Mouse (Mus musculus) bone marrow, adult 2 months (tissue): ENCODE measurements at regions not wholly inside any gene's neighbourhood (a gene's known extent, or its start where the extent isn't known, plus 50 kb on each side); places are given as distances from the start of the nearest gene placed in this dataset.
"Not testable (repeated sequence)": the region's sequence is repeated elsewhere in the genome, so short reads cannot be mapped to it uniquely, and the experiment has no call there.

Experiments used
- H3K27ac ChIP-seq: fragments of 200-500 bp; 2 replicates; pipeline ENCODE4 v1.5.1; 2012; ENCODE audit warnings: low read depth, mild to moderate bottlenecking, control low read depth, inconsistent platforms, low read length; ENCODE audit not compliant: control insufficient read depth, poor library complexity, insufficient read depth
- H3K4me1 ChIP-seq: fragments of 200-500 bp; 2 replicates; pipeline ENCODE4 v1.6.1; 2011; ENCODE audit warnings: low read length; ENCODE audit not compliant: control insufficient read depth, insufficient read depth
- H3K4me3 ChIP-seq: fragments of 200-500 bp; replicated peaks from 2 replicates; pipeline ENCODE3; 2011; ENCODE audit warnings: mild to moderate bottlenecking, low read depth, low read length, control low read depth; ENCODE audit not compliant: control insufficient read depth
- CTCF ChIP-seq: fragments of 200-500 bp; IDR thresholded peaks from 2 replicates; pipeline ENCODE4 v1.5.1; 2011; ENCODE audit warnings: low read length, control low read depth; ENCODE audit not compliant: control insufficient read depth, insufficient read depth
- WGBS: fragments of 180-500 bp; shearing (Covaris S2); methylation state at CpG from one replicate; pipeline ENCODE4 v1.1.7; 2018; 5-methylcytosine and 5-hydroxymethylcytosine counted together

DNA sequence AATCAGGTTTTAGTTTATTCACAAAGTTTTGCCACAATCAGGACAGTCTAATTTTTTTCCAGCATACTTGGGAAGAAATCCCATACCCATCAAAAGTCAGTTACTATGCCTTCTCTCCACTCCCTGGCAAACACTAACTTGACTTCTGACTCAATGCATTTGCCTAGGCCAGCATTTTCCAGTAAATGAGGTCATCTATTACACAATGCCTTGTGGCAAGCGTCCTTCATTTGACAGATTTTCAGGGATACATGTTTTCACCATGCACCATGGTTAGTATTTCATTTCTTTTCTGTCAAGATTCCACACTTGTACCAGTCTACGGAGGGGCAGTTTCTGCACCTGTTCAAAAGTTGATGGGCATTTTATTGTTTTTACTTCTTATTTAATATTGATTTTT, 88.4 kb upstream of the Slc2a12 start:
- H3K4me1 ChIP-seq, H3K27ac ChIP-seq, H3K4me3 ChIP-seq: not testable (repeated sequence)
- 69% methylated on average over 2 of the region's 2 CpGs for WGBS

DNA sequence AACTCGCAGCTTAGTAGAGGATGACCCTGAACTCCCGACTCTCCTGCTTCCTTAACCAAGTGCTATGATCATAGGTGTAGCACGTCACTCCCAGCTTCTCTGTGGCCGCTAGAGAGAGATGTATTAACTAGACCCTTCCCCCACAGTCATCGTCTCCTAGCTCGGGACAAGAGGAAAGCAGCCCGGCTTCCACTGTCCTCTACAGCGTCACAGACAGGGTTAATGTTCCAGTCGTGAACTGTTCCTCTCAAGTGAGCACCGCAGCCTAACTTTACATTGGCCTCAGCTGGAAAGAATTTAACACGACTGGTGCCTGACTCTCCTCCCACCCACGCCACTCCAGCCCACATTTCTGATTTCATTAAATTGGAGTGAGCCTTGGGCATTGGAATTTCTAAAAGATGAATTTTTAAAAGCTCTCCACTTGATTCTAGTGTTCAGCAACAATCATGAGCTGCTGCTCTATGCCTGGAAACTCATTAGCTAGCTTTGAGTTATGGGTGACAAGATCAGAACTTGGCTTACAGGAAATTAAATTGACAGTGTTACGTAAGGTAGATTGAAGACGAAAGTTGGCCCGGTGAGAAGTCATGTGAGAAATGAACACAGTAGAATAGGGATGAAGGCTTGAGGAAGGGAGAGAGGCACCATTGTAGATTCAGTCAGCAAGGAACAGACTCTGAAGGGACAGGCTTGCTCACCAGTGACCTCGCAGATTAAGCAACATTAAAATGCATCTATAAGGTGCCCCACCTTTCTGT, 75.4 kb upstream of the Slc2a12 start:
- H3K4me3 ChIP-seq, H3K4me1 ChIP-seq, H3K27ac ChIP-seq: not testable (repeated sequence)
- 71% methylated on average over 16 of the region's 16 CpGs for WGBS

DNA sequence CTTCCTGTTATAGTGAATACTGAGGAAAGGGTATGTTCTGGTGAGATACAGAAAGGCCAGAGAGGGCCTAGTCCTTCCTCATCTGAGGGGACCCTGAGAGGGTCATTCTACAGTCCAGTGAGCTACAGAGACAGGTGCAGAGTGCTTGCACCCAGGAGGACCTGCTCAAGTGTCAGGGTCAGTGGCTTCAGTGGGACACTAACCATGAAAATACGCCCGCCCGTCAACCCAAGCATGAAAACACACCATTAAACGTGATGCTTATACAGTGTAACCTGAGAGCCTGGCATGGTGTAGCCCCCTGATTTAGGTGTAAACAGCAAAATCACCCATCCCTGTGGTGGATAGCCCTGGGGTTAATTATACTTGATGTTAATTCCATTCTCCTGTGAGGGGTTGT, 70.8 kb upstream of the Slc2a12 start:
- not testable (repeated sequence) for H3K27ac ChIP-seq, H3K4me3 ChIP-seq, H3K4me1 ChIP-seq
- 84% methylated on average over 4 of the region's 4 CpGs for WGBS

DNA sequence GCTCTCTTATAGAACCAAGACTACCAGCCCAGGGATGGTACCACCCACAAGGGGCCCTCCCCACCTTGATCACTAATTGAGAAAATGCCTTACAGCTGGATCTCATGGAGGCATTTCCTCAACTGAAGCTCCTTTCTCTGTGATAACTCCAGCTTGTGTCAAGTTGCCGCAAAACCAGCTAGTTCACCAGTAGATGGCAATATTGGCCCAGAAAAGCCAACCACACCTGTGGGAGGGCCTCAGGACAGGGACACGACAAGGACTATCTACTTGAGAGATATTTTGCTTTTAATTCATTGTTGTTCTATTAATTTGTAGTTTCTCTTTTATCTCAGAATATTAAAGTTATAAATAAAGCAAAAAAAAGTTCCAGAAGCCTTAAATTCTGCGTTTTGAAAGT, 65.4 kb upstream of the Slc2a12 start:
- not testable (repeated sequence) for H3K27ac ChIP-seq
- 11% methylated on average over 3 of the region's 3 CpGs for WGBS
- TF ChIP-seq CTCF = peak; percentile 36; the same call in 1 of the 2 replicates

DNA sequence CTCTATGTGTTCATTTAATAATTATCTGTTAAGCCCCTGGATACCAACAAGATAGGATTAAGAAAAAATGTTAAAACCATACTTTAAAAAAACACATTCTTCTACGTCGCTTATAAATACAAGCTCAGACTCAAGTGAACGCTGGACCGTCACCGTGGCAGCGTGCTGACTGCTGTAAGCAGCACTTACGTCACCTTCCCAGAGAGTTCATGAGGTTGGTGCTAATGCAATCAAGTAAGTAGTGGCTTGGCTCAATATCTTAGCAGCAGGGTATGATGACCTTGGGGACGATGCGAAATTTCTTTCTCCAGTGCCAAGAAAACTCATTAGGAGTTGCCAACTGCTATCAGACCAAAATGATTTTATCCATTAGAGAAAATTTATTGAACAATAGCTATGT, 63.5 kb upstream of the Slc2a12 start:
- WGBS = 86% methylated on average over 9 of the region's 9 CpGs
- H3K27ac ChIP-seq, H3K4me1 ChIP-seq, H3K4me3 ChIP-seq: not testable (repeated sequence)

More for the DNA sequence above, 65.4 kb upstream of the Slc2a12 start:
- H3K4me1 ChIP-seq, H3K4me3 ChIP-seq: not testable (repeated sequence)

DNA sequence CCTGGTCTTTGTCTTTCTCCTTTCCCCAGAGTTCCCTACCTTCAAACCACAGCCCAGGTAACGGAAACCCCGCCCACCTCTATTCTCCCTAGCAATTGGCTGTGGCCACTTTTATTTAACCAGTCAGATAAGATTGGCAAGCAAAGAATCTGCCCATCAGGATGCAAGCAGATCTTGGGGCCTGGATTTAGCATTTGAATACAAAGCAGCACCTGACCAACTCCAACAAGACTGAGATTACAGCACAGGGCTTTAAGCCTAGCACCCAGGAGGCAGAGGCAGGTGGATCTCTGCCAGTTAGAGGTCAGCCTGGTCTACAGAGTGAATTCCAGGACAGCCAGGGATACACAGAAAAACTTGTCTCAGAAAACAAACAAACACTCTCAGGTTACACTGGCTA, 61.5 kb upstream of the Slc2a12 start:
- H3K4me1 ChIP-seq, H3K27ac ChIP-seq, H3K4me3 ChIP-seq: not testable (repeated sequence)
- 68% methylated on average over 2 of the region's 2 CpGs for WGBS

DNA sequence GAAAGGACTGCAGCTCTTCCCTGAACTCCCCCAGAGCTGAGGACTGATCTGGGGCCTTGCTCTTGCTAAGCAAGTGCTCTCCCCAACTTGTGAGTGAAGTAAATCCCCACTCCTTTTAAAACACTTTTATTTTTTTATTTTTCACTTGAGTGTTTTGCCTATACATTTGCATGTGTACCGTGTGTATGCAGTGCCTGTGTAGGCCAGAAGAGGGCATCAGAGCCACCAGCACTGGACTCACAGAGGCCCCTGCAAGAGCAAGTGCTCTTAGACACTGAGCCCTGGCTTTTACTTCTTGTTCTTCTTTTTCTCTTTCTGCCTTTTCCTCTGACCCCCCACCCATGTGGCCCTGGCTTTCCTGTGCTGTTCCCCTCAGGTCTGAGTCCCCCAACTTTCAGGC, 56.2 kb upstream of the Slc2a12 start:
- H3K27ac ChIP-seq, H3K4me1 ChIP-seq, H3K4me3 ChIP-seq: not testable (repeated sequence)
- WGBS = 78% methylated on average over 1 of the region's 1 CpGs

DNA sequence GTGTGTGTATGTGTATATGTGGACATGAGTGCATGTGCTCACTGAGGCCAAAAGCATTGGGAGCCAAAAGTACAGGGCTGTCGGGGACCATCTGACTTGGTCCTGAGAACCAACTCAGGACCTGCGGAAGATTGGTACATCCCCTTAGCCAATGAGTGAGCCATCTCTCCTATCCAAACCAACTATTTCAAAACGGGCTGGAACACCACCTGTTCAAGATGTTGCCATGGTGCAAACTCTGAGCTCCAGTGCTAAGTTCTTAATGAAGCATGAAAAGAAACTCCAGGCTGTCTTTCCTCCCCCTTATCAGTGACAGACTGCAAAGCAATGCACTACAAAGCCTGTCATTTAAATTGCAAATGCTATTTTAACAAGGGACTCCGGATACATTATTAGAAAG, 53.1 kb upstream of the Slc2a12 start:
- not testable (repeated sequence) for H3K4me3 ChIP-seq, H3K27ac ChIP-seq, H3K4me1 ChIP-seq
- WGBS = 55% methylated on average over 4 of the region's 4 CpGs

DNA sequence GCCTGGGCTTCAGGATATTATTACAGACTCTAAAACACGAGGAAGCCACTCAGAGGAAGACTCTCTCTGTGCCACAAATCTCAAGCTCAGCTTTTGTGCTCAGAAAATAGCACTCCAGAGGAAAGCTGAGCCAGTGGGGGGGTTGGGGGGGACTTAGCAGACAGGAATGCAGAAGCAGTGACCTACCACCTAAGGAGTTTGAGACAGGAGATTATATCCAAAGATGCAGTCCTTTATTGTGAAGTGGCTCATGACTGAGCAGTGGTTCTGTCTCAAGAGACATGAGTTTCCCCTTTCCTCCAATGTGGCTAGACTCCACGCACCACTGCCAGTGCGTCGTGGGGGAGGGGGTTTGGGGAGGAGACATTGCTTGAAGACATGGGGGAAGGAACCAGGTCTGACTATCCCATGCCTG, 52.6 kb upstream of the Slc2a12 start:
- not testable (repeated sequence) for H3K4me3 ChIP-seq, H3K4me1 ChIP-seq, H3K27ac ChIP-seq
- 11% methylated on average over 4 of the region's 4 CpGs for WGBS

DNA sequence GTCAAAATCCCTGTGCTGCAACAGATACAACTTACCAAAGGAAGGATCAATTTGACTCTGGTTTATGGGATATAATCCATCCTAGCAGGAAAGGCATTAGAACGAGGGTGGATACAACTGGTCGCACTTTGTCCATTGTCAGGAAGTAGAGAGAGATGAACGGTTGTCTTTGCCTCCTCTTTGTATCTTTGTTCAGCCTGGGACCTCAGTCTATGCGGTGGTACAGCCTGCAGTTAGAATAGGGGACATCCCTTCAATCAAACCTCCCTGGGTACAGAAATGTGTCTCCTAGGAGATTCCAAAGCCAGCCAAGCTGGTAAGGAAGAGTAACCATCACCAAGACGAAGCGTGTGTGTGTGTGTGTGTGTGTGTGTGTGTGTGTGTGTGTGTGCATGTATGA, 52.1 kb upstream of the Slc2a12 start:
- not testable (repeated sequence) for H3K27ac ChIP-seq, H3K4me3 ChIP-seq, H3K4me1 ChIP-seq
- 72% methylated on average over 6 of the region's 6 CpGs for whole genome bisulfite sequencing
